Mouse (Mus musculus): Measurements from ENCODE around the gene Kat6b.

Gene Kat6b

GRCm38 (mm10) chr14:21709545-21709944, 228.3 kb downstream of the Kat6b start:
- no peak for DNase-seq (ENCODE audit: low spot score)

GRCm38 (mm10) chr14:21711231-21711630, 230.0 kb downstream of the Kat6b start:
- no peak for DNase-seq (ENCODE audit: low spot score)

- DNase-seq (ENCODE audit: low spot score), result no peak
Measured at GRCm38 (mm10) chr14:21714486-21714885, 233.3 kb downstream of the Kat6b start, which contains the start of gene Dupd1. Gene Dupd1, minus strand, starts transcription at chr14:21714576.

- no peak for DNase-seq (ENCODE audit: low spot score)
Measured at GRCm38 (mm10) chr14:21719646-21720383, 238.6 kb downstream of the Kat6b start.

- no peak for DNase-seq (ENCODE audit: low spot score)
Measured at GRCm38 (mm10) chr14:21720430-21721205, 239.4 kb downstream of the Kat6b start.
